Mouse (Mus musculus) lung, postnatal 4 days (tissue): ENCODE data around the gene D3Ertd751e.

Source experiments
- DNase-seq, 2 experiments: peaks; one replicate each; pipeline ENCODE4 v3.0.0; 2021

D3Ertd751e gene

DNA sequence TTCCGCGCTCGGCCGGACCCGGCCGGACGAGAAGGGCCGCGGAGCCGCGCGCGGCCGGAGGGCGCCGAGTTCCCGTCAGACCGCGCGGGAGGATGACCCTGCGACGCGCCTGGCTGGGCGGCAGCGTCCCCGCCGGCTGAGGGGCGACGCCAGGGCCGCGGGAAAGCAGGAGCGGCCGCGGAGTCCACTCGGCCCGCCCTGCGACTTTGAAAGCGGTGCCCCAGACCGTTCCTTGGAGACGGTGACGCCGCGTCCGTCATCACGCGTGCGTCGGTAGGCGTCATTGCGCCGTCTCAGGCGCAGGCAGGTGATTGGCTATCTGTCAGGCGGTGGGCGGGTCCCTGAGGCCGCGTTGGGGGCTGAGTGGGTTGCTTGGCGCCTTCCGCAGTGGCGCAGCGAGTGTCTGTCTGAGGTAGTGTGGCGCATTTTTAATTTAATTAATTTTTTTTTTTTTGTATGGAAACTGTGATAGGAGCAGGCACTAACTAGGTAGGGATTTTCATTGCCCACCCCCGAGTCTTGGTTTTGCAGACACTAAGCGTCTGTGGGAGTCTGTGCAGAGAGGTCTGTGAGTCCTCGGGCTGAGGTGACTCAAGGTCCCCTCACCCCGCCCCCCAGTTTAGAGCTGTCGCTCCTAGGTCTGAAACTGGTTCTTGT, at the start of gene D3Ertd751e, which contains the start of gene Sclt1:
Gene D3Ertd751e, plus strand, starts transcription at position 334 of the 657 bp plus-strand sequence.
Gene Sclt1, minus strand, starts transcription at position 237 of the 657 bp plus-strand sequence.
- DNase-seq: peak; percentile 98

DNA sequence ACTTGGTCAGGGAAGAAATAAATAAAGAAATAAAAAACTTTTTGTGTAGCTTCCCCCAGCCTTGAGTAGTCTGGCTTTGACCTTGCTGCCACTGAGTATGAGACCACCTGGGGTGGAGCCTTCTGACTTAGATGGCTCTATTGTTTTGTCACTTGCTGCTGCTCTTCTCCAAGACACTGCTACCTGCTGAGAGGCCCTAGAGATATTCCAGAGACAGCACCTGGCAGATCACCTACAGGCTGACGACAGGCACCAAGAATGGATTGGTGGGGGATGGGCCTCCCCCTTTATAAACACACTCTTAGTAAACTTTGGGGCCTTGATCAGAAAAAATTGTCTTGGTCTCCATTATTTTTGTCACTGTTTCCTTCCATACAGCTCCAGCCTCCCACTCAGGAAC, 46.7 kb upstream of the D3Ertd751e start:
- DNase-seq: no peak

DNA sequence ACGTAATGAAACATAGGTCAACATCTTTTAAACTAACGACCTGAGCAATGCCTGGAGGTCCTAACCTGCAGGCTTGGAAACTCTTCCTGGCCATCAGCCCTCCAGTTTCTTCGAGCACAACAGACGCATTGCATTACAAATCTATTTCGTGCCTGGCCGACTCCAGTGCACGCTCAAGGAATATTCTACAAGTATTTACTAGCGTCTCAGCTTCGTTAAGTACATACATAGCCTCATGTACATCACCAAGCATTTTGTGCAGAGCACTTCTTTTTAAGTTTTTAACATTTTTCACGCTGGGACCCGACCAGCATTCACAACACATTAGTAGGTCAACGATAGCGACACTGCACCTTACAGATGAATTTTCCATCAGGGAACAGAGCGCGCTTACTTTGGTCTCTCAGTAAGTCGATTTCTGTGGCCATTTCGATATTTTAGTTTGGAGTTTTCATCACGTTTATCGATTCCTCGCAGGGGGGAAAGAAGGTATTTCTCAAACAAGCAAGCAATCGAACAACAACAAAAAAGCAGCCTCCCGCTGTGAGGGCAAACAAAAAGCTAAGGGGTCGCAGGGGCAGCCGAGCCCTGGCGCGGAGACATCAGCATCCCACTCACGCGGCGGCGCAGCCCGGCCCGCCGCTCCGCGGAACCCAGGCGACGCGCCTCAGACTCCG, 672 bp upstream of the D3Ertd751e start:
- peak in 1 of 2 experiments; percentile 7 for DNase-seq

DNA sequence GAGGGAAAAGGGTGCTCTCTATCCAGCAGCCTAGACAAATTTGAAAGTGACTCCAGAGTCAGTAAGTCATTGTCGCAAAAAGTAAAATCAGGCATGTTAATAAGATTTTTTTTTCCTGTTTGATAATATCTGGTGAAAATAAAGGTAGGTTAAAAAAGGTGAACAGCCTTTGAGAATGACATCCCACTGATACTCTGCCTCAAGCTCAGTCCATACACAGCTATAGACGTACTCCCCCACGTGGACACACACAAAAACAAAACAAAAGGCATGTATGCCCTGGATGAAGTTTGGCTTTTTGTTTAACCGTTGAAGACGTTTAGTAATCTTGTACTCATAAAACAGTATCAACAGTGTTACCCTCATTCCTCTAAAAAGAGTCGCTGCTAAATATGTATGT, 1.0 kb downstream of the D3Ertd751e start:
- DNase-seq: peak in 1 of 2 experiments; percentile 6

DNA sequence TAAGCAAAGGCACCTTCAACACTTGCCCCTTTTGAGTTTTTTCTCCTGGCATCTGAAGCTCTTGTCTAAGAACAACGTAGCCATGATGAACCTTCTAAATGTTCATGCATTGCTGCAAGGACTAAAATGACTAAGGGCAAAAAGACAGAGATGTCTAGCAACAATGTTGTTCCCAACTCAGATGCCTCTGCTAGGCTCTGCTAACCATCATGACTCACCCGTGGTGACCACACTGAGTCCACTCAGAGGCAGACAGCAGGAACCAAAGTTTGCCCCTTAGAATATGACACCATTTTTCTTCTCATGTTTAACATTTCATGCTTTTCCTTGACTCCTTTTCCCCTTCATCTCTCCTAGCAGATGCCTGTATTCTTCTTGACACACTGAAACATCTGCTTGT, 12.1 kb downstream of the D3Ertd751e start:
- DNase-seq: no peak

DNA sequence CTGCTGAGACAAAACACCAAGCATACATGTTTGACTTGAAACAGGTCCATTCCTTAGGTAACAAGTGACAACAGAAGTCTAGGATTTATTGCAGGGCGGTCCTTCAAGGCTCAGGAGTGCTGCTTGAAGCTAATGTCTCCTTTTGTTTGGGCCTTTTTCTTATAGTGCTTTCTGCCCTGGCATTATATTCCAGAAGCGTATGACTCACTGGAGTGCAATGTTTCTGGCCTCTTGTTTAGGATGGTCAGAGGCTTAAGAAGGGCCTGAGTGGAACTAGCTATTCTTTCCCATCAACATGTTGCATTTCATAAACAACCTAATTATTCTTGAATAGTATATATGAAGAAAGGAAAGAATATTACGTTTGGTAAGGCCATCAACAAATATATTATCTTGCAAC, 19.7 kb downstream of the D3Ertd751e start:
- no peak for DNase-seq

DNA sequence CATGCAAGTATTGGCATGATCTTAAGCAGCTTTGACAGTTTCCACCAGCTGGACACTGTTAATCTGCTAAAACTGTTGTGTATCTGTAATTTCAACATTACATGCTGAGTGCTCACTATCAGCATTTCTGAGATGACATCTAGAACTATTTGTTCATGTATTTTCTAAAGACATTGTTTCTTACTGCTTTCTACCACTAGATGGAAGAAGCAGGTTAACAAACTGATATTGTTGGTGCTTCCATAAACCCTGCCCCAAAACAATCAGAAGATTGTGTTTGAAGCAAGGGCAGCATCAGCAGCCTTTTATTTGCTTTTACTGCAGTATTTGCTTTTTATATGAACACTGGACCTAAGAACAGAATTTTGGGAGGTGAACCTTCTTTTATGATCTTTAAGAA, 70.0 kb downstream of the D3Ertd751e start:
- no peak for DNase-seq
